24 mouse cellular contexts compared by ENCODE assay signal in the genomic region with DNA sequence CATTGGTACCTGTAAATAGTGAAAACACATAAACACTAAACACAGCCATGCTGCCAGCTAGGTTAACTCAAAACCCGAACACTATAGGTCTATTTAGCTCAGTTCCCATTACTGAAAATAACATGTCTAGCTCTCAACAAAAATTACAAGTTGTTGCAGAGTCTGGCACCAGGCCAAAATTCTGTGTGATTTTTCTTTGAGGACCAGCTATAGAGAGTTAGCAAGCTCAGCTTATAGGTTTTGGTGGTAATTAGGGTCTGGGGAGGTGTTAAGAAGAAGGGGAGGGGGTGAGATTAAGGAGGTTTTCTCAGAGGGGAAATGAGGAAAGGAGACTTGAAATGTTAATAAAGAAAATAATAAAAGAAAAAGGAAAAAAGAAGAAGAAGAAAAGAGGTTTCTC.
DNase-seq lines count a peak whose midpoint lies in the region; ATAC-seq lines count a peak whose summit lies in the region.
"Had no signal": no experiment of that assay in that cellular context is flagged by ENCODE, and none has a peak within 500 bp of the region (broad histone marks: within the 10 kb centered on the region; RNA-seq: fewer than 3 reads in every experiment).

No protein-coding gene starts in this region.

- peak; percentile 46; the same call in 1 of the 2 replicates for ATAC-seq in forebrain, embryonic 12.5 days (ENCODE audit: low FRiP score)
- no peak for ATAC-seq in forebrain, embryonic 13.5 days
- ATAC-seq in midbrain, embryonic 14.5 days (ENCODE audit: low FRiP score, low TSS enrichment): no peak
- peak; percentile 75; the same call in 1 of the 2 replicates for ATAC-seq in limb, embryonic 12.5 days (ENCODE audit: insufficient number of reproducible peaks, insufficient read depth, low FRiP score, low TSS enrichment, low read depth)
- ATAC-seq: activated CD4-positive, CD25-positive, alpha-beta regulatory T cell, adult 4 months; hindbrain, embryonic 16.5 days; intestine, embryonic 15.5 days; midbrain, embryonic 15.5 days had no signal

- H3K4me1 ChIP-seq in forebrain, embryonic 12.5 days: no peaks in the 10 kb centered on the region
- no peaks in the 10 kb centered on the region for H3K4me1 ChIP-seq in forebrain, embryonic 13.5 days
- H3K4me1 ChIP-seq in midbrain, embryonic 14.5 days (ENCODE audit: control insufficient read depth, insufficient read depth, low read length): no peaks in the 10 kb centered on the region
- H3K4me1 ChIP-seq in midbrain, embryonic 10.5 days: no peaks in the 10 kb centered on the region
- no peaks in the 10 kb centered on the region for H3K4me1 ChIP-seq in limb, embryonic 12.5 days (replicated peaks)
- H3K4me1 ChIP-seq: intestine, embryonic 15.5 days; liver, embryonic 13.5 days; lung, embryonic 15.5 days; megakaryocyte, embryonic 14.5 days; midbrain, embryonic 15.5 days; neural tube, embryonic 12.5 days had no signal

- DNase-seq in midbrain, embryonic 14.5 days: peak; percentile 17
- no peak for DNase-seq in midbrain, embryonic 10.5 days (ENCODE audit: low spot score)
- DNase-seq in NIH3T3 (ENCODE audit: low read depth): peak; percentile 1
- no peak for DNase-seq in B cell, adult 2 months
- DNase-seq: adrenal gland, adult 8-10 months; cerebellum, adult 8-10 months; gastrocnemius, adult 2 months; kidney, adult 8-10 months; kidney, postnatal 10 days; left cerebral cortex, postnatal 4 days; liver, embryonic 13.5 days; lung, postnatal 36 days; spleen, adult 18-20 months; thymus, postnatal 14 days had no signal

- H3K9ac ChIP-seq in forebrain, embryonic 12.5 days: no peak overlapping the region
- H3K9ac ChIP-seq in forebrain, embryonic 13.5 days: no peak overlapping the region
- no peak overlapping the region for H3K9ac ChIP-seq in midbrain, embryonic 14.5 days (replicated peaks; ENCODE audit: low read length)
- no peak overlapping the region for H3K9ac ChIP-seq in limb, embryonic 12.5 days (replicated peaks)
- H3K9ac ChIP-seq: intestine, embryonic 15.5 days; liver, embryonic 13.5 days; lung, embryonic 15.5 days; midbrain, embryonic 15.5 days; neural tube, embryonic 12.5 days had no signal

- H3K4me3 ChIP-seq in forebrain, embryonic 12.5 days (replicated peaks): no peak overlapping the region
- no peak overlapping the region for H3K4me3 ChIP-seq in forebrain, embryonic 13.5 days
- H3K4me3 ChIP-seq in midbrain, embryonic 14.5 days (replicated peaks; ENCODE audit: low read depth, low read length): no peak overlapping the region
- no peak overlapping the region for H3K4me3 ChIP-seq in midbrain, embryonic 10.5 days
- H3K4me3 ChIP-seq in limb, embryonic 12.5 days (replicated peaks): no peak overlapping the region
- H3K4me3 ChIP-seq: gastrocnemius, adult 2 months; intestine, embryonic 15.5 days; liver, embryonic 13.5 days; lung, embryonic 15.5 days; megakaryocyte, embryonic 14.5 days; midbrain, embryonic 15.5 days; neural tube, embryonic 12.5 days had no signal

- H3K9me3 ChIP-seq in forebrain, embryonic 12.5 days: no peaks in the 10 kb centered on the region
- H3K9me3 ChIP-seq in forebrain, embryonic 13.5 days (replicated peaks): no peaks in the 10 kb centered on the region
- H3K9me3 ChIP-seq in midbrain, embryonic 14.5 days (ENCODE audit: control insufficient read depth, low read length): no peaks in the 10 kb centered on the region
- H3K9me3 ChIP-seq in midbrain, embryonic 10.5 days (replicated peaks): no peaks in the 10 kb centered on the region
- H3K9me3 ChIP-seq in limb, embryonic 12.5 days: no peaks in the 10 kb centered on the region
- H3K9me3 ChIP-seq: intestine, embryonic 15.5 days; liver, embryonic 13.5 days; lung, embryonic 15.5 days; megakaryocyte, embryonic 14.5 days; midbrain, embryonic 15.5 days; neural tube, embryonic 12.5 days had no signal

- 38% methylated on average over 1 of the region's 1 CpGs for WGBS in forebrain, embryonic 12.5 days
- 21% methylated on average over 1 of the region's 1 CpGs for WGBS in forebrain, embryonic 13.5 days
- 87% methylated on average over 1 of the region's 1 CpGs for WGBS in midbrain, embryonic 14.5 days
- WGBS in midbrain, embryonic 10.5 days: 89% methylated on average over 1 of the region's 1 CpGs
- WGBS in limb, embryonic 12.5 days: 49% methylated on average over 1 of the region's 1 CpGs

- H3K36me3 ChIP-seq in forebrain, embryonic 12.5 days (replicated peaks): no peaks in the 10 kb centered on the region
- H3K36me3 ChIP-seq in forebrain, embryonic 13.5 days (ENCODE audit: poor library complexity, severe bottlenecking): no peaks in the 10 kb centered on the region
- H3K36me3 ChIP-seq in midbrain, embryonic 14.5 days (ENCODE audit: control insufficient read depth, insufficient read depth, low read length): no peaks in the 10 kb centered on the region
- no peaks in the 10 kb centered on the region for H3K36me3 ChIP-seq in midbrain, embryonic 10.5 days
- H3K36me3 ChIP-seq in limb, embryonic 12.5 days: no peaks in the 10 kb centered on the region
- H3K36me3 ChIP-seq: intestine, embryonic 15.5 days; liver, embryonic 13.5 days; lung, embryonic 15.5 days; midbrain, embryonic 15.5 days; neural tube, embryonic 12.5 days had no signal

- H3K27ac ChIP-seq in forebrain, embryonic 12.5 days: no peak overlapping the region
- H3K27ac ChIP-seq in forebrain, embryonic 13.5 days: no peak overlapping the region
- no peak overlapping the region for H3K27ac ChIP-seq in midbrain, embryonic 14.5 days (replicated peaks; ENCODE audit: low read depth, low read length)
- H3K27ac ChIP-seq in midbrain, embryonic 10.5 days (replicated peaks): no peak overlapping the region
- H3K27ac ChIP-seq in limb, embryonic 12.5 days: peak overlapping the region; percentile 51
- H3K27ac ChIP-seq: gastrocnemius, adult 2 months; intestine, embryonic 15.5 days; liver, embryonic 13.5 days; lung, embryonic 15.5 days; midbrain, embryonic 15.5 days; neural tube, embryonic 12.5 days had no signal

- no peaks in the 10 kb centered on the region for H3K27me3 ChIP-seq in forebrain, embryonic 12.5 days
- H3K27me3 ChIP-seq in forebrain, embryonic 13.5 days: no peaks in the 10 kb centered on the region
- no peaks in the 10 kb centered on the region for H3K27me3 ChIP-seq in midbrain, embryonic 14.5 days (ENCODE audit: control insufficient read depth, insufficient read depth, low read length)
- no peaks in the 10 kb centered on the region for H3K27me3 ChIP-seq in midbrain, embryonic 10.5 days (ENCODE audit: low read depth, poor library complexity, severe bottlenecking)
- no peaks in the 10 kb centered on the region for H3K27me3 ChIP-seq in limb, embryonic 12.5 days
- H3K27me3 ChIP-seq: intestine, embryonic 15.5 days; liver, embryonic 13.5 days; lung, embryonic 15.5 days; megakaryocyte, embryonic 14.5 days; midbrain, embryonic 15.5 days; neural tube, embryonic 12.5 days had no signal

- no peak overlapping the region for H3K4me2 ChIP-seq in forebrain, embryonic 12.5 days
- no peak overlapping the region for H3K4me2 ChIP-seq in forebrain, embryonic 13.5 days
- no peak overlapping the region for H3K4me2 ChIP-seq in midbrain, embryonic 14.5 days (ENCODE audit: low read length)
- no peak overlapping the region for H3K4me2 ChIP-seq in limb, embryonic 12.5 days
- H3K4me2 ChIP-seq: intestine, embryonic 15.5 days; liver, embryonic 13.5 days; lung, embryonic 15.5 days; midbrain, embryonic 15.5 days; neural tube, embryonic 12.5 days had no signal

Comparison
In these comparisons a context has a peak if more than half of its experiments do, and no peak if none do; other contexts are left out.
1. ATAC-seq: peak in forebrain, embryonic 12.5 days (single experiment) and limb, embryonic 12.5 days (single experiment); none in forebrain, embryonic 13.5 days (single experiment) and midbrain, embryonic 14.5 days (single experiment).
2. DNase-seq: peak in midbrain, embryonic 14.5 days (single experiment) and NIH3T3 (single experiment); none in midbrain, embryonic 10.5 days (single experiment) and B cell, adult 2 months (0 of 2).